Mouse (Mus musculus): ENCODE measurements around the gene Rpl14.

DNA sequence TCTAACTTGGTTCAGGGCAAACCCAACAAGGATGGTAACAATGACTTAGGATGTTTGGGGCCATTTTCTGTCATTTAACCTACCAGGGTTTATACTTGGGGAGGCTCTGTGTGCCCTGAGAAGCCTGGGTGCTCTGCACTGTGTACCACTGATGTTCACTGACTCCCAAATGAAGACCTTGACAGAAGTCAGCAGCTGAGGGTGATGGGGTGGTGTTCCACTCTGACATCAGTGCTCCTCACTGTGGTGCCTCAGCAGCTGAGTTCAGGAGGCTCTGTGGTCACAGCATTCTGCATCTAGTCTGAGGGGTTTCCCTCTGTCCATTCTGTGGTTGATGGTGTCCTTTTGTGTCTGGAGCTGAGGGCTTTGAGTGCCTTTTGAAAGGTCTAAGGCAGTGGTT is 39.8 kb downstream of the Rpl14 start:
- no peak for TF ChIP-seq CTCF (IDR thresholded peaks at IDR 0.05; ENCODE audit: low read depth)
- TF ChIP-seq EP300 (IDR thresholded peaks at IDR 0.05; ENCODE audit: low read depth) = no peak
